Mouse (Mus musculus): Measurements from ENCODE around the gene Hmgcl.

DNA sequence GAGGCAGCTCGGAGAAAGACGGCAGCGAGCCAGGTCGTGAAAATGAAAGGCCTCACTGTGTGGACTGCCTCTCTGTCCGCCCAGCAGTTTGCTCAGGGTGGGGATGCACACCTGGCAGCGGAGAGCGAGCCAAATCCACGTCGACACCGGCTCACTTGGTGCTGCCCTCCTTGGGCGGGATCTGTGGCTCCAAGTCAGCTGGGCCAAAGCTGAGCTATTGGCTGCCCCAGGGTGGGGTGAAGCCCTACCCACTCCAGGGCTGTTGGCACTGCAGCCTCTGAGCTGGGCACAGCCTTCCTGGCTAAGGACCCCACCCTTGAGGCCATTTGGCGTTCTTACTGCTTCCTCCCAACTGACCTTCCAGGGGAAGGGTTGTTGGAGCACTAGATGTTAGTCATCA lies 18.2 kb downstream of the Hmgcl start:
- TF ChIP-seq GATA1 (IDR thresholded peaks at IDR 0.05; ENCODE audit: borderline replicate concordance, low read length) = no peak
- TF ChIP-seq FLI1 (IDR thresholded peaks at IDR 0.05; ENCODE audit: low read length) = no peak

All from megakaryocyte, embryonic 14.5 days (primary cell).